Mouse (Mus musculus) forebrain, embryonic 12.5 days (tissue): ENCODE measurements around the gene Gm14214. TPM values are rescaled to one million over a fixed set of nuclear protein-coding genes. Genes with fewer than 3 reads are reported as not detected.

Experiments used
- polyA plus RNA-seq: library from polyadenylated mRNA; unstranded; fragments of >200 nt; fragmentation: Nextera tagmentation; extraction: Ambion mirVana; gene quantifications from 2 replicates; pipeline ENCODE4 v1.2.1, GENCODE M21; 2016

The Gm14214 gene
- polyA plus RNA-seq, 1 experiment from 2014 or later, result not detected

Other genes with a start within 250 kb of the Gm14214 start
- 2.3 and 2.5 TPM in 2 replicates for gene 1700003F12Rik, start 222.9 kb downstream of the Gm14214 start, polyA plus RNA-seq
- 0.66 and 0.86 TPM in 2 replicates for gene Actl10, start 218.3 kb downstream of the Gm14214 start, polyA plus RNA-seq
- gene Necab3, start 211.1 kb downstream of the Gm14214 start, polyA plus RNA-seq, result 8.7 and 11.0 TPM in 2 replicates
- 29.8 and 33.3 TPM in 2 replicates for gene E2f1, start 200.1 kb downstream of the Gm14214 start, polyA plus RNA-seq
- gene Pxmp4, start 166.3 kb downstream of the Gm14214 start, polyA plus RNA-seq, result 10.4 and 11.2 TPM in 2 replicates
- gene Zfp341, start 156.7 kb downstream of the Gm14214 start, polyA plus RNA-seq, result 1.2 and 1.4 TPM in 2 replicates
- gene 4930519P11Rik, start 156.6 kb downstream of the Gm14214 start, polyA plus RNA-seq, result not detected in 2 replicates
- gene Chmp4b, start 118.3 kb downstream of the Gm14214 start, polyA plus RNA-seq, result 20.9 and 21.8 TPM in 2 replicates
- 35.1 and 45.9 TPM in 2 replicates for gene Raly, start 21.1 kb upstream of the Gm14214 start, polyA plus RNA-seq
- gene a, start 21.4 kb upstream of the Gm14214 start, polyA plus RNA-seq, result 1.5 and 1.7 TPM in 2 replicates
- 113 TPM in 2 replicates for gene Eif2s2, start 122.9 kb upstream of the Gm14214 start, polyA plus RNA-seq
- 0.50 and 0.77 TPM in 2 replicates for gene Gm14226, start 248.2 kb upstream of the Gm14214 start, polyA plus RNA-seq